Mouse (Mus musculus) liver, embryonic 12.5 days (tissue): ENCODE results near the gene Thap11. TPM values are rescaled to one million over a fixed set of nuclear protein-coding genes. Genes with fewer than 3 reads are reported as not detected.

ENCODE experiments used
- ATAC-seq: fragments of 200-750 bp; cut with Nextera tagmentation; 2 replicates; pipeline ENCODE4 v1.8.0; 2017; ENCODE audit warnings: moderate number of reproducible peaks, mild to moderate bottlenecking, moderate library complexity
- H3K27ac ChIP-seq: fragments of 300-500 bp; sonication (generic); 2 replicates; pipeline ENCODE4 v1.5.1; 2016; ENCODE audit warnings: mild to moderate bottlenecking
- H3K27me3 ChIP-seq: fragments of 300-500 bp; sonication (generic); replicated peaks from 2 replicates; pipeline ENCODE4 v1.6.1; 2016; ENCODE audit warnings: mild to moderate bottlenecking, moderate library complexity
- H3K36me3 ChIP-seq: fragments of 300-500 bp; sonication (generic); 2 replicates; pipeline ENCODE4 v1.6.1; 2016; ENCODE audit warnings: mild to moderate bottlenecking, moderate library complexity
- H3K4me1 ChIP-seq: fragments of 300-500 bp; sonication (generic); 2 replicates; pipeline ENCODE4 v1.6.1; 2016
- H3K4me2 ChIP-seq: fragments of 300-500 bp; sonication (generic); 2 replicates; pipeline ENCODE4 v1.6.1; 2016; ENCODE audit warnings: mild to moderate bottlenecking, moderate library complexity
- H3K4me3 ChIP-seq: fragments of 300-500 bp; sonication (generic); 2 replicates; pipeline ENCODE4 v1.5.1; 2016; ENCODE audit warnings: mild to moderate bottlenecking, moderate library complexity
- H3K9ac ChIP-seq: fragments of 300-500 bp; sonication (generic); 2 replicates; pipeline ENCODE4 v1.6.1; 2016; ENCODE audit warnings: mild to moderate bottlenecking, moderate library complexity
- H3K9me3 ChIP-seq: fragments of 300-500 bp; sonication (generic); replicated peaks from 2 replicates; pipeline ENCODE4 v1.6.1; 2016; ENCODE audit warnings: mild to moderate bottlenecking, moderate library complexity
- WGBS: fragments of 180-500 bp; shearing (Covaris S2); methylation state at CpG from one replicate; pipeline ENCODE4 v1.1.7; 2016; ENCODE audit not compliant: insufficient replicate concordance; 5-methylcytosine and 5-hydroxymethylcytosine counted together
- polyA plus RNA-seq: library from polyadenylated mRNA; unstranded; fragments of >200 nt; fragmentation: Nextera tagmentation; extraction: Ambion mirVana; gene quantifications from 2 replicates; pipeline ENCODE4 v1.2.1, GENCODE M21; 2016

Thap11 gene
- polyA plus RNA-seq, 1 experiment from 2014 or later, result 53.2 TPM

DNA sequence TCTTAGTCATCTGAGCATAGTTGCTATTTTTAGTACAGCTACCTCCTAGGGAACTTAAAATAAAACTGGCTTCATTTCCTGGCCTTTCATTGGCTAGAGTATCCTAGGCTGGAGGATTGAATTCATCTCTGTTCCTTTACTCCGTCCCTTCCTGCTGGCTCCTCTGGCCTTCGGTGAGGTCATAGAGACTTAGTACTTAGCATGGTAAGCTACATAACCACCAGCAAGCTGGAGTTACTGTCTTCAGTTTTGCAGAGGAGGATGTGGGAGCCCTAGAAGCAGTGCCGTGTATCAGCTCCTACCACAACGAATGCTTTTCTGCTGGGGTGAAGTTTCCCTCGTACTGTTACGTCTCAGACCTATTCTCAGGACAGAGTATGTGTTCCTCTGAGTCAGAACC is 19.4 kb downstream of the Thap11 start:
- WGBS, result 86% methylated on average over 6 of the region's 6 CpGs
- Histone ChIP-seq H3K27me3 (no peaks in the 10 kb centered on the region), H3K36me3 (peaks cover 94% of the 10 kb centered on the region), H3K27ac (no peak overlapping the region; the same call in 1 of the 2 replicates), H3K4me1 (peaks cover 20% of the 10 kb centered on the region), H3K9me3 (no peaks in the 10 kb centered on the region), H3K9ac (no peak overlapping the region), H3K4me2 (no peak overlapping the region), H3K4me3 (no peak overlapping the region)
- no peak for ATAC-seq

GRCm38 (mm10) chr8:105880754-105881520 is 26.0 kb downstream of the Thap11 start, which contains the start of gene Edc4:
Edc4 (plus strand) TSS chr8:105880881.
- H3K27me3 ChIP-seq, result no peaks in the 10 kb centered on the region
- peaks cover 26% of the 10 kb centered on the region for H3K4me1 ChIP-seq
- 1% methylated on average over 45 of the region's 45 CpGs for WGBS
- no peaks in the 10 kb centered on the region for H3K9me3 ChIP-seq
- H3K36me3 ChIP-seq, result peaks cover 60% of the 10 kb centered on the region
- peak within 1 kb of the TSS; percentile 92 for H3K4me3 ChIP-seq
- peak within 1 kb of the TSS; percentile 76 for H3K27ac ChIP-seq
- ATAC-seq, result peak; percentile 87
- H3K4me2 ChIP-seq, result peak within 1 kb of the TSS; percentile 85
- H3K9ac ChIP-seq, result peak within 1 kb of the TSS; percentile 91

DNA sequence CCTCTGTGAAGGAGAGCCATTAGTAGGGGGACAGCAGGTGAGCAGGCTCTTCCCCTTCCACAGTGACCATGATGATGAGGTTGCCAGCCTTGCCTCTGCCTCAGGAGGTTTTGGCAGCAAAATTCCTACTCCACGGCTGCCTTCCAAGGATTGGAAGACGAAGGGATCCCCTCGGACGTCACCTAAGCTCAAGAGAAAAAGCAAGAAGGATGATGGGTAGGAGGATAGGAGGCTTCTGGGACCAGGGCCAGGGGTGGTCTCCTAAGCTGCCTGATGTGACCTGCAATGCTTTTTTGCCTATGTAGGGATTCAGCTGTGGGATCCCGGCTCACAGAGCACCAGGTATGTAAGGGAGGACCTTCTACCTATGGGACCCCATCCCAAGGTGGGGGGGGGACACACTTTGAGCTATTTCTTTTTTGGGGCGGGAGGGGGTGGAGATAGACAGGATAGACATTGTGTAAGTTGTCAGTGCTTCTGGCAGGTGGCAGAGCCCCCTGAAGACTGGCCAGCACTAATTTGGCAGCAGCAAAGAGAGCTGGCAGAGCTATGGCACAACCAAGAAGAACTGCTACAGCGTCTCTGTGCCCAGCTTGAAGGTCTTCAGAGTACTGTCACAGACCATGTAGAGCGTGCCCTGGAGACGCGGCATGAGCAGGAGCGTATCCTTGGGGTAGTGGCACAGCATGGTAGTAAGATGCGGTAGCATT is 35.0 kb downstream of the Thap11 start:
- Histone ChIP-seq H3K9me3 (no peaks in the 10 kb centered on the region), H3K4me1 (peaks cover 6% of the 10 kb centered on the region), H3K27me3 (no peaks in the 10 kb centered on the region), H3K4me2 (no peak overlapping the region), H3K4me3 (no peak overlapping the region), H3K27ac (no peak overlapping the region), H3K36me3 (peaks cover 98% of the 10 kb centered on the region), H3K9ac (no peak overlapping the region)
- 84% methylated on average over 12 of the region's 12 CpGs for WGBS
- no peak for ATAC-seq

GRCm38 (mm10) chr8:105890870-105891269 is 35.9 kb downstream of the Thap11 start:
- Histone ChIP-seq H3K9me3 (no peaks in the 10 kb centered on the region), H3K27ac (no peak overlapping the region), H3K4me1 (peaks cover 6% of the 10 kb centered on the region), H3K36me3 (peaks cover 88% of the 10 kb centered on the region), H3K4me3 (no peak overlapping the region), H3K27me3 (no peaks in the 10 kb centered on the region), H3K4me2 (no peak overlapping the region), H3K9ac (no peak overlapping the region)
- 86% methylated on average over 6 of the region's 6 CpGs for WGBS
- ATAC-seq, result no peak

DNA sequence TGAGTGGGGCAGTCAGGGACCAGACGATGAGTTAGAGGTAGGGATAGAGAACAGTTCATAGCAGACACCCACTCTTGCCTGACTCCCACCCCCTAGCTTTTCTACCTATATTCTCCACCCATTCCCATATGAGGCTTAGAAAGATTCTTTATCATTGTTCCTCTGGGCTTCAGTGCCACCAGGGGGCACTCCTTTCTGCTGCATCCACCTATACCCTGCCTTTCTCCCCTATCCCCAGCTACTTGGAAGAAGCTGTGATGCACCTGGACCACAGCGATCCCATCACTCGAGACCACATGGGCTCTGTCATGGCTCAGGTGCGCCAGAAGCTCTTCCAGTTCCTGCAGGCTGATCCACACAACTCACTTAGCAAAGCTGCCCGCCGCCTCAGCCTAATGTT is 37.5 kb downstream of the Thap11 start:
- WGBS, result 79% methylated on average over 6 of the region's 6 CpGs
- ATAC-seq, result no peak
- Histone ChIP-seq H3K4me1 (peaks cover 6% of the 10 kb centered on the region), H3K4me2 (no peak overlapping the region), H3K9ac (no peak overlapping the region), H3K27ac (no peak overlapping the region), H3K36me3 (peaks cover 72% of the 10 kb centered on the region), H3K4me3 (no peak overlapping the region), H3K27me3 (no peaks in the 10 kb centered on the region), H3K9me3 (no peaks in the 10 kb centered on the region)

DNA sequence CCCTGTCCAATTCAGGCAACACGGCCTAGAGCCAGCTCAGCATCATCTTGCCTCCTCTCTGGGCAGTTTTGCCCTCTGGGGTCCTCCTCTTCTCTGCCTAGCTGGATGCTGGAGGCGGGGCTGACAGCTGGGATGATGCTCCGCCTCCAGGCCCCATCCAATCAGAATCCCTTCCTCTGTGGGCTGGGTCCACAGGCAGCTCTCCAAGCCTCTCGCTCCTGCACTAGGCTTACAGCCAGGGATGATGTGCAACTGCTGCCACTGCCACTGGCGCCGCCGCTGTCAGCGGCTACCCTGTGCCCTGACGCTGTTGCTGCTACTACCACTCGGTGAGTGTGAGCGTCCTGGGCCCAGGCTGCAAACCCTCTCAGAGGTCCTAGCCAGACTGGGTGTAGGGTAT is 38.4 kb downstream of the Thap11 start, which contains the start of gene Nrn1l:
Gene Nrn1l (plus strand): TSS at position 229 of the 400 bp plus-strand sequence.
- H3K4me1 ChIP-seq, result peaks cover 6% of the 10 kb centered on the region
- no peak within 1 kb of the TSS for H3K4me2 ChIP-seq
- no peaks in the 10 kb centered on the region for H3K27me3 ChIP-seq
- H3K4me3 ChIP-seq, result no peak within 1 kb of the TSS
- peaks cover 63% of the 10 kb centered on the region for H3K36me3 ChIP-seq
- 31% methylated on average over 11 of the region's 11 CpGs for WGBS
- ATAC-seq, result peak; percentile 65; the same call in 1 of the 2 replicates
- H3K27ac ChIP-seq, result no peak within 1 kb of the TSS
- no peak within 1 kb of the TSS for H3K9ac ChIP-seq
- H3K9me3 ChIP-seq, result no peaks in the 10 kb centered on the region

DNA sequence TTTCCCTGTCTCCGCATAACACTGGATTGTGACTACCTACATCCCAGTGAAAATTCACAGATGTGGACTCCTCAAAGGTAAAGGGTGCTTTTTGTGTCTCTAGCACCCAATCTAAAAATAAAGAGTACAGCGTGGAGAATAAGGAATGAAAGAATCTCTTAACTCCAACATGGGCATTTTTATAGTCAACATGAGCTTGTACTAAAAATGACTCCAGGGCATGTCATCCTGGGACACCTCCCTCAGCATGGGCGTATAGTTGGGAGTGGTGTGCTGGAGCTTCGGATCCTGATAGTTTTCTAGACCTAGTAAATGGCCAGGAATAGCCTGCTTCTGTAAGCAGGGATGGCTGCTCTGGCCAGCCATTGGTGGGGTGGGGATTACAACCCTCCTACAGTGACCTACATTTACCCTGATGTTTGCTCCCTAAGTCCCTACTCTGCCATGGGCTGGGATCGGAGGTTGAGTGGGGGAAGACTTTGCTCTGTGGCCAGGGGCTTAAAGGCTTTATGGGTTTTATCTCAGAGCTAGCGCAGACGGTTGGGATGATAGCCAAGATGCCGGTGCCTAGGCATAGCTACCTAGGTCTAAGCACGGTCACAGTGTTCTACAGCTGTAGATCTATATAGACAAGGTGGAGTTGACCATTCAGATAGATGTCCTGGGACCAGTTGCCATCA is 43.0 kb downstream of the Thap11 start:
- H3K4me1 ChIP-seq, result peaks cover 25% of the 10 kb centered on the region
- H3K4me3 ChIP-seq, result no peak overlapping the region
- ATAC-seq, result no peak
- H3K36me3 ChIP-seq, result peaks cover 17% of the 10 kb centered on the region
- no peak overlapping the region for H3K27ac ChIP-seq
- no peaks in the 10 kb centered on the region for H3K9me3 ChIP-seq
- 65% methylated on average over 9 of the region's 9 CpGs for WGBS
- no peak overlapping the region for H3K4me2 ChIP-seq
- no peak overlapping the region for H3K9ac ChIP-seq
- H3K27me3 ChIP-seq, result no peaks in the 10 kb centered on the region

DNA sequence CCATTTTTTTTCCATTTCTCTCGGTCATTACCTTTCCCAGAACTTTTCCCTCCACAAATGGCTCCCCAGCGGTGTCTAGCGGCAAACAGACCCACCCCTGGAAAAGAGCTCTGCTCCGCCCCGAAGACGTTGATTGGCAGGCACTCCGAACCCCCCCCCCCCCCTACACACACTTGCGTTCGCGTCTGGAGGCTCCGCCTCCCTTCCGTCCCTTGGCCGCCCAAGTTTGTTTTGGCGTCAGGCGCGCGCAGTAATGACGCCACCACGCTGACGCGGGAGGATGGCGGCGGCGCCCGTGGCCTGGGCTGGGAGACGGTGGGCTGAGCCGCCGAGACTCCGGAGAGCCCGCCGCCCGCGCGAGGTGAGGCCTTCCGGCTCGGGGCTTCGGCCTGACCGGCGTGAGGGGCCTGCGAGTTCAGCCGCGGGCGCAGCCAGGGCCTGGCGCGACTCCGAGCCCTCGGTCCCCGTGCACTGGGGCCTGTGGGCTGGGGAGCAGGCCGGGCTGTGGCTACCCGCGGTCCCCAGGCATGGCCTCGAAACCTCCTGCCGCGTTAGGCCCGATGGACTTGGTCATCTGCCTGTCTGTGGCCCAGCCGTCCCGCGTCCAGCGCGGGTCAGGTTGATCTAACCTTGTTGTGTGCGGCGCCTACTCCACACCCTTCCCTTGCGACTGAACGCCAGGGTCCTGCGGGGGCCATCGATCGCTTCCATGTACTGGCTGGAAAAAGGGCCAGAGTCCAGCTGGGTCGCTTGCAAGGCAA is 45.4 kb downstream of the Thap11 start, which contains the start of gene Pskh1:
Gene Pskh1 (plus strand): TSS at position 262 of the 761 bp plus-strand sequence.
- peak within 1 kb of the TSS; percentile 93 for H3K4me3 ChIP-seq
- H3K4me1 ChIP-seq, result peaks cover 19% of the 10 kb centered on the region
- peak within 1 kb of the TSS; percentile 99 for H3K9ac ChIP-seq
- ATAC-seq, result peak; percentile 89
- H3K27me3 ChIP-seq, result no peaks in the 10 kb centered on the region
- under 1% methylated on average over 68 of the region's 68 CpGs for WGBS
- peaks cover 3% of the 10 kb centered on the region; the same call in 1 of the 2 replicates for H3K36me3 ChIP-seq
- H3K4me2 ChIP-seq, result peak within 1 kb of the TSS; percentile 75
- peak within 1 kb of the TSS; percentile 96 for H3K27ac ChIP-seq
- no peaks in the 10 kb centered on the region for H3K9me3 ChIP-seq

DNA sequence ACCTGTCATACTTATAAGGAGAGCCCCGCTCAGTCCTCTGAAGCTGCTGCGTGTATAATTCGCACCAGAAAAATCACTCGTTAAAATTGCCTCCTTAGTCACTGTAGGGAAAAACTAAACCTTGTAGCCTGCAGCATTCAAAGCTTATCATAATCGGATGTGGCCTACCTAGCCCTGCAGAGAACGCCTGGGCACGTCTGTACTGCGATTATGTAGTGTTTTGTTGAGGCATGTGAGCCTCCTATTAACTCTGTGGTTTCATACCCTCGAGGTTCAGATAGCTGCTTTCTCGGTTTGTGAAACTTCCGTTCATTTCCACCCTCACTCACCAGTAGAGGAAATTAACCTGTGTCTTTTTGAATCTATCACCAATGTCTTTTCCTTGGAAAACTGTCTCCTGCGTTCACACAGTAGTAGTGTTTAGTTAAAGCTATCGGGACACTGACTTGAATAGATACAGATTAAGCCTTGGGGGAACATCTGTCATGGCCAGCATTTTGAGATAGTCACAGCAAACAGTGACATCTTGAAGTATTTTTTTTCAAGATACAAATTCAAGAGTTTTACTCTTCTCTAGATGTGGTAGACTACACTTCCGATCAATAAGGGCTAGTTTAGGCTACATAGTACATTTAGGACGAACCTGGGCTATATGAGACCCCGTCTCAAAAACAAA is 46.1 kb downstream of the Thap11 start:
- H3K9me3 ChIP-seq, result no peaks in the 10 kb centered on the region
- peak; percentile 64 for ATAC-seq
- peak overlapping the region; percentile 75 for H3K4me2 ChIP-seq
- peaks cover 3% of the 10 kb centered on the region; the same call in 1 of the 2 replicates for H3K36me3 ChIP-seq
- 13% methylated on average over 16 of the region's 16 CpGs for WGBS
- H3K9ac ChIP-seq, result peak overlapping the region; percentile 99
- no peaks in the 10 kb centered on the region for H3K27me3 ChIP-seq
- H3K4me1 ChIP-seq, result peaks cover 19% of the 10 kb centered on the region
- H3K27ac ChIP-seq, result peak overlapping the region; percentile 96
- H3K4me3 ChIP-seq, result peak overlapping the region; percentile 93
